Mouse (Mus musculus) kidney, embryonic 14.5 days (tissue): ENCODE data around the gene Sncg. TPM values are rescaled to one million over a fixed set of nuclear protein-coding genes. Genes with fewer than 3 reads are reported as not detected.
"Not testable (repeated sequence)": the region's sequence is repeated elsewhere in the genome, so short reads cannot be mapped to it uniquely, and the experiment has no call there.

Experiments used
- ATAC-seq: fragments of 200-750 bp; cut with Nextera tagmentation; 2 replicates; pipeline ENCODE4 v1.8.0; 2017; ENCODE audit warnings: moderate number of reproducible peaks, mild to moderate bottlenecking, moderate TSS enrichment, moderate library complexity; ENCODE audit not compliant: low FRiP score, low TSS enrichment
- H3K27ac ChIP-seq: fragments of 300-500 bp; sonication (generic); 2 replicates; pipeline ENCODE4 v1.5.1; 2014; ENCODE audit warnings: low read depth, mild to moderate bottlenecking, low read length, moderate library complexity, mixed read lengths
- H3K27me3 ChIP-seq: fragments of 300-500 bp; sonication (generic); 2 replicates; pipeline ENCODE4 v1.6.1; 2014; ENCODE audit warnings: mild to moderate bottlenecking, low read length; ENCODE audit not compliant: control insufficient read depth, insufficient read depth
- H3K36me3 ChIP-seq: fragments of 300-500 bp; sonication (generic); 2 replicates; pipeline ENCODE4 v1.6.1; 2014; ENCODE audit warnings: low read length, mixed read lengths; ENCODE audit not compliant: control insufficient read depth, insufficient read depth
- H3K4me1 ChIP-seq: fragments of 300-500 bp; sonication (generic); 2 replicates; pipeline ENCODE4 v1.6.1; 2014; ENCODE audit warnings: low read length, mixed read lengths; ENCODE audit not compliant: control insufficient read depth, insufficient read depth
- H3K4me2 ChIP-seq: fragments of 300-500 bp; sonication (generic); replicated peaks from 2 replicates; pipeline ENCODE4 v1.6.1; 2014; ENCODE audit warnings: low read depth, mild to moderate bottlenecking, low read length
- H3K4me3 ChIP-seq: fragments of 300-500 bp; sonication (generic); 2 replicates; pipeline ENCODE4 v1.5.1; 2014; ENCODE audit warnings: mild to moderate bottlenecking, low read length
- H3K9ac ChIP-seq: fragments of 300-500 bp; sonication (generic); 2 replicates; pipeline ENCODE4 v1.6.1; 2014; ENCODE audit warnings: low read depth, mild to moderate bottlenecking, low read length, moderate library complexity
- H3K9me3 ChIP-seq: fragments of 300-500 bp; sonication (generic); 2 replicates; pipeline ENCODE4 v1.6.1; 2016; ENCODE audit warnings: low read length; ENCODE audit not compliant: control insufficient read depth
- WGBS: fragments of 180-500 bp; shearing (Covaris S2); extraction: QIAGEN DNeasy Blood & Tissue Kit; methylation state at CpG from one replicate; pipeline ENCODE4 v1.1.7; 2014; 5-methylcytosine and 5-hydroxymethylcytosine counted together
- polyA plus RNA-seq: library from polyadenylated mRNA; unstranded; fragments of >200 nt; fragmentation: Nextera tagmentation; extraction: Ambion mirVana; gene quantifications from 2 replicates; pipeline ENCODE4 v1.2.1, GENCODE M21; 2014

Sncg gene
- polyA plus RNA-seq, 1 experiment from 2014 or later = 7.5 TPM

GRCm38 (mm10) chr14:34375415-34375904 is 871 bp upstream of the Sncg start, which contains the start of gene Mmrn2:
Gene Mmrn2 (plus strand): TSS chr14:34375465.
- Histone ChIP-seq H3K27ac (no peak within 1 kb of the TSS), H3K4me1 (peaks cover 21% of the 10 kb centered on the region), H3K4me3 (peak within 1 kb of the TSS; percentile 14), H3K9me3 (no peaks in the 10 kb centered on the region), H3K9ac (no peak within 1 kb of the TSS), H3K27me3 (no peaks in the 10 kb centered on the region), H3K36me3 (no peaks in the 10 kb centered on the region), H3K4me2 (peak within 1 kb of the TSS; percentile 26; the same call in 1 of the 2 replicates)
- ATAC-seq = no peak
- WGBS = 72% methylated on average over 13 of the region's 13 CpGs

- no peaks in the 10 kb centered on the region for H3K36me3 ChIP-seq
- WGBS = 84% methylated on average over 6 of the region's 6 CpGs
- H3K27ac ChIP-seq = no peak overlapping the region
- no peaks in the 10 kb centered on the region for H3K27me3 ChIP-seq
- H3K4me3 ChIP-seq = no peak overlapping the region
- H3K9me3 ChIP-seq = no peaks in the 10 kb centered on the region
- H3K4me1 ChIP-seq = peaks cover 13% of the 10 kb centered on the region
- H3K9ac ChIP-seq = no peak overlapping the region
- ATAC-seq = no peak
- no peak overlapping the region for H3K4me2 ChIP-seq
Measured at GRCm38 (mm10) chr14:34373581-34373980, 1.0 kb downstream of the Sncg start.

GRCm38 (mm10) chr14:34372646-34373045 is 1.9 kb downstream of the Sncg start:
- H3K36me3 ChIP-seq = no peaks in the 10 kb centered on the region
- no peak overlapping the region for H3K27ac ChIP-seq
- H3K4me2 ChIP-seq = no peak overlapping the region
- WGBS = 89% methylated on average over 6 of the region's 6 CpGs
- H3K9me3 ChIP-seq = no peaks in the 10 kb centered on the region
- H3K27me3 ChIP-seq = no peaks in the 10 kb centered on the region
- no peak for ATAC-seq
- peaks cover 11% of the 10 kb centered on the region; the same call in 1 of the 2 replicates for H3K4me1 ChIP-seq
- H3K4me3 ChIP-seq = no peak overlapping the region
- no peak overlapping the region for H3K9ac ChIP-seq

DNA sequence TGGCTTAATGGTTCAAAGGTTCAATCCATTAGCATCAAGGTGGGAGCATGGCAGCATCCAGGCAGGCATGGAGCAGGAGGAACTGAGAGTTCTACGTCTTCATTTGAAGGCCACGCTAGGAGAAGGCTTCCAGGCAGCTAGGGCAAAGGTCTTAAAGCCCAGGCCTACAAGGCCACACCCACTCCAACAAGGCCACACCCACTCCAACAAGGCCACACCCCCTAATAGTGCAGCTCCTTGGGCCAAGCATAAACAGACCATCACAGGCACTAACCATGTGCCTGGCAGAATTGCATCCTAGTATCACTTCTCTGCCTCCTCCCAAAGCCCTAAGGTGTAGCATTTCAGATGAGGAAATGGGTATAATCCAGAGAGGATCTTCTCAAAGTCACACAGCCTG is 2.8 kb downstream of the Sncg start:
- no peak overlapping the region for H3K9ac ChIP-seq
- no peaks in the 10 kb centered on the region for H3K9me3 ChIP-seq
- no peak for ATAC-seq
- no peaks in the 10 kb centered on the region for H3K36me3 ChIP-seq
- H3K4me2 ChIP-seq = no peak overlapping the region
- 73% methylated on average over 2 of the region's 2 CpGs for WGBS
- no peak overlapping the region for H3K4me3 ChIP-seq
- H3K4me1 ChIP-seq = peaks cover 11% of the 10 kb centered on the region; the same call in 1 of the 2 replicates
- H3K27me3 ChIP-seq = no peaks in the 10 kb centered on the region
- no peak overlapping the region for H3K27ac ChIP-seq

GRCm38 (mm10) chr14:34370921-34371320 is 3.7 kb downstream of the Sncg start:
- no peak for ATAC-seq

DNA sequence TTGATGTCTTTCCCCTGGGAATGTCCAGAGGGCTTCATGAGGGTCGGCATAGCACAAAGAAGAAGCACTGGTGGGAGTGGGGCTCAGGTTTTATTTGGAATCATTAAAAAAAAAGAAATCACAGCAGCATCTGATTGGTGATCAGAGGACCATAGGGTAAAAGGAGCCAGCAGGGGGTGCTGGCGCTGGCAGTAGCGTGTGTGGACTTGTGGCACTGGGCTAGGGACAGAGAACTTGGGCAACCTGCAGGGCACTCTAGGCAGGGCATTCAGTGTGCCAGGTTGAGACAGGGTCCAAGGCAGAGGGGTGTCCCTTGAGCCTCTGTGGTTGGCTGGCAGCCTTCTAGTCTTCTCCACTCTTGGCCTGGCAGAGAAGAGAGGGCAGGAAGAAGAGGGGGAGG is 4.4 kb downstream of the Sncg start:
- H3K4me1 ChIP-seq = peaks cover 11% of the 10 kb centered on the region; the same call in 1 of the 2 replicates
- WGBS = 71% methylated on average over 3 of the region's 3 CpGs
- no peak overlapping the region for H3K27ac ChIP-seq
- no peak overlapping the region for H3K4me2 ChIP-seq
- ATAC-seq = no peak
- no peaks in the 10 kb centered on the region for H3K9me3 ChIP-seq
- no peak overlapping the region for H3K4me3 ChIP-seq
- no peak overlapping the region for H3K9ac ChIP-seq
- H3K27me3 ChIP-seq = no peaks in the 10 kb centered on the region
- no peaks in the 10 kb centered on the region for H3K36me3 ChIP-seq

More at GRCm38 (mm10) chr14:34370921-34371320, 3.7 kb downstream of the Sncg start:
- WGBS = 89% methylated on average over 3 of the region's 3 CpGs
- H3K4me2 ChIP-seq = no peak overlapping the region
- peaks cover 11% of the 10 kb centered on the region; the same call in 1 of the 2 replicates for H3K4me1 ChIP-seq
- H3K9ac ChIP-seq = no peak overlapping the region
- H3K27me3 ChIP-seq = no peaks in the 10 kb centered on the region
- H3K27ac ChIP-seq = no peak overlapping the region
- no peaks in the 10 kb centered on the region for H3K36me3 ChIP-seq
- no peak overlapping the region for H3K4me3 ChIP-seq
- no peaks in the 10 kb centered on the region for H3K9me3 ChIP-seq

DNA sequence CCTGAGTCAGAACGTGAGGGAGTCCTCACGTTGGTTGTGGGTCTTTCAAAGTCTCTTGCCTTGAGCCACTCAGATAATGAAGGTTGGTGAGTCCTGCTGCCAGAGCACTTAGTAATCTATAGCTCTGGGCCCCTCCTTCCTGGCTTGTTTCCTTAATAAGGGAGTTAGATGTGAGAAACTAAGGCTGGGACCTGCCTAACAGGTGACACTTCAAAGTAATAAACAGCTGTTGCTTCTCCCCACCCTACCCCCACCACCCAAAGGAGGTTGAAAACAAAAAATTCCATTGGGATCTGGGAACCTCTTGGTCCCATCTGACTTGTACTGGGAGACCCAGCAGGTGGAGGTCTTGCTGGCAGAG is 9.5 kb downstream of the Sncg start:
- 92% methylated on average over 2 of the region's 2 CpGs for WGBS

DNA sequence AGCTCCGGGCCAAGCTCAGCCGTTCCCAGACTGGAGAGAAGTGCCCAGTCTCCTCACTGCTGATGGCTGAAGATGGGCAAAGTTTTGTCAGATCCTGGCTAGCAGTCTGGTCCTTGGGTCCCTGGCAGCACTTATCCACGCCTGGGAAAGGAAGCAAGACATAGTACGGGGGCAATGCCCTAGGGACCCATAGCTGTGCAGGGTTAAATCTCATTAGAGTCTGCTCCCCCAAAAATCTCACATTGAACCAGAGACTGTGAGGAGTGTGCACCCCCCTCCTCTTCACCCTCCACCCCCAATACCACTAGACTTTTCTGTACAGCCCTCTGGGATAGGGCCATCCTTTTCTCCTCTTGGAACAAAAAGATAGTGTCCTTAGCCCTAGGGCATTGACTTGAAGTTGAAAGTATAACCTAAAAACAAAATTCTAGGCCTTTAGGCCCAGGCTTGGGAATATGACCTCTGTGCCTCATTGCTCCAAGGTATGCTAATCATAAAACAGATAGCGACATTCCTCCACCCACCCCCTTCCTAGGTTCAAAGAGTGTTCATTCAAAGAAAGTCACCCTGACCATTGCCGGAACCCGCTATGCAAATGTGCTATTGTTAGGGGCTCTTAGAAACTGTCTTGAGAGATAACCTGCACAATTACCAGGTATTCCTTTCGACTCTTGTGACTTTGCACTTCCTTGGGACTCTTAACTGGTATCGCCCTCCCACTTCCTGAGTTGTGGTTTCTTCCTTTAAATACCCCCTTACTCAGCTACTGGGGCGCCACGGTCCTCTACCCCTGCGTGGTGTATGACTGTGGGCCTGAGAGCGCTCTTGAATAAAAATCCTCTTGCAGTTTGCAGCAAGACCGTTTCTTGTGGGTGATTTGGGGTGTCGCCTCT is 10.1 kb downstream of the Sncg start:
- ATAC-seq = peak; percentile 20; the same call in 1 of the 2 replicates
- Histone ChIP-seq H3K4me2 (peak overlapping the region; percentile 80; the same call in 1 of the 2 replicates), H3K9ac (peak overlapping the region; percentile 48; the same call in 1 of the 2 replicates), H3K4me3 (peak overlapping the region; percentile 43)
- not testable (repeated sequence) for H3K4me1 ChIP-seq, H3K27ac ChIP-seq, H3K27me3 ChIP-seq, H3K36me3 ChIP-seq, H3K9me3 ChIP-seq
- 78% methylated on average over 15 of the region's 15 CpGs for WGBS

More for the DNA sequence above, 9.5 kb downstream of the Sncg start:
- Histone ChIP-seq H3K4me3 (no peak overlapping the region), H3K27me3 (no peaks in the 10 kb centered on the region), H3K4me1 (no peaks in the 10 kb centered on the region), H3K9ac (no peak overlapping the region), H3K27ac (no peak overlapping the region), H3K4me2 (no peak overlapping the region), H3K9me3 (no peaks in the 10 kb centered on the region), H3K36me3 (no peaks in the 10 kb centered on the region)
- no peak for ATAC-seq
